Mouse (Mus musculus) embryonic facial prominence, embryonic 13.5 days (tissue): Measurements from ENCODE around the gene Csk. TPM values are rescaled to one million over a fixed set of nuclear protein-coding genes. Genes with fewer than 3 reads are reported as not detected.

Experiments
- ATAC-seq: fragments of 200-750 bp; cut with Nextera tagmentation; 2 replicates; pipeline ENCODE4 v1.8.0; 2017; ENCODE audit warnings: low read depth; ENCODE audit not compliant: insufficient number of reproducible peaks, insufficient read depth, low FRiP score, low TSS enrichment
- H3K27ac ChIP-seq: fragments of 300-500 bp; sonication (generic); 2 replicates; pipeline ENCODE4 v1.5.1; 2015; ENCODE audit warnings: moderate library complexity, mild to moderate bottlenecking, inconsistent platforms
- H3K27me3 ChIP-seq: fragments of 300-500 bp; sonication (generic); 2 replicates; pipeline ENCODE4 v1.6.1; 2015; ENCODE audit warnings: mild to moderate bottlenecking, inconsistent platforms
- H3K36me3 ChIP-seq: fragments of 300-500 bp; sonication (generic); 2 replicates; pipeline ENCODE4 v1.6.1; 2015; ENCODE audit warnings: mild to moderate bottlenecking, inconsistent platforms
- H3K4me1 ChIP-seq: fragments of 300-500 bp; sonication (generic); 2 replicates; pipeline ENCODE4 v1.6.1; 2015; ENCODE audit warnings: inconsistent platforms
- H3K4me2 ChIP-seq: fragments of 300-500 bp; sonication (generic); 2 replicates; pipeline ENCODE4 v1.6.1; 2015; ENCODE audit warnings: moderate library complexity, mild to moderate bottlenecking, inconsistent platforms
- H3K4me3 ChIP-seq: fragments of 300-500 bp; sonication (generic); 2 replicates; pipeline ENCODE4 v1.5.1; 2015; ENCODE audit warnings: mild to moderate bottlenecking, inconsistent platforms
- H3K9ac ChIP-seq: fragments of 300-500 bp; sonication (generic); 2 replicates; pipeline ENCODE4 v1.6.1; 2015; ENCODE audit warnings: mild to moderate bottlenecking, inconsistent platforms
- H3K9me3 ChIP-seq: fragments of 300-500 bp; sonication (generic); 2 replicates; pipeline ENCODE4 v1.6.1; 2016; ENCODE audit warnings: inconsistent platforms
- WGBS: fragments of 180-500 bp; shearing (Covaris S2); methylation state at CpG from one replicate; pipeline ENCODE4 v1.1.7; 2015; ENCODE audit warnings: mixed read lengths; 5-methylcytosine and 5-hydroxymethylcytosine counted together
- polyA plus RNA-seq: library from polyadenylated mRNA; unstranded; fragments of >200 nt; fragmentation: Nextera tagmentation; extraction: Ambion mirVana; gene quantifications from 2 replicates; pipeline ENCODE4 v1.2.1, GENCODE M21; 2015

Gene Csk
- polyA plus RNA-seq, 1 experiment from 2014 or later = 38.0 TPM

DNA sequence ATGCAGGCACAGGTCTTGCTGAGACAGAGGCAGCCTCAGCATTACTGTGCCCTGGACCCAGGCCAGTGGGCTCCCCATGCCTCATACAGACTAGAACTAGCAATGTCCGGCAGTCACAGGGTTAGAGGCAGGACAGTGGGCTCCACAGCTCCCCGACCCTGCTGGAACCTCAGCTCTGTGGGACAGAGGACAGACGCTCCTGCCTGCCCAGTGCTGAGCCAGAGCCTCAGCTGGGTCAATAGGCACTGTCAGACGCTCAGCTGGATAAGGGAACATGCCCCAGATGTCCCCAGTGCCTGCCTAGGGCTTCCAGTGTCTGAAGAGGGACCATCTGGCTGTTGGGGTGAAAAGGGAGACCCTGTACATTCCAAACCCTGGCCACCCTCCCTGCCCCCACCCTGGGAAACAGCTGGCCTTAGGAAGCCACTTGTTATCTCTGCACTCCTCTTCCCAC is 55.5 kb downstream of the Csk start:
- Histone ChIP-seq H3K9ac (no peak overlapping the region), H3K4me2 (no peak overlapping the region), H3K4me1 (no peaks in the 10 kb centered on the region), H3K4me3 (no peak overlapping the region), H3K9me3 (no peaks in the 10 kb centered on the region), H3K36me3 (peaks cover 25% of the 10 kb centered on the region), H3K27ac (no peak overlapping the region), H3K27me3 (no peaks in the 10 kb centered on the region)
- no peak for ATAC-seq
- WGBS = 19% methylated on average over 4 of the region's 4 CpGs

DNA sequence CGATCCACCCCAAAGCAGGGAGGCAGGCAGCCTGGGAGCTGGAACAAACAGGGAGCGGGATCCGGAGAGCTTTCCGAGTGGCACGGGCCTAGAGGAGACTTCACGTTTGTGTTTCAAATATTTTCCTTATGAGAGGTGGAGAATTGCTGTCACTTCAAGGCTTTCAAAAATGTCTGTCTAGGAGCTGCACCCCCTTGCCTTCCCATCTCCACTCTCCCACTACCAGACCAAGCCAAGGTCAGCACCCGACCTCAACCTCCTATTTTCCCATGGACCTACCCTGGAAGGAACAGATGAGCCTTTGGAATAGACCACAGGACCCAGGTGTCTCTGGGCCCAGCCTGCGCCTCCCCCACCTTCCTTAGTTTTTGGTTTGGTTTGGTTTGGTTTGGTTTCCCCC is 56.2 kb downstream of the Csk start:
- H3K4me1 ChIP-seq = no peaks in the 10 kb centered on the region
- ATAC-seq = no peak
- peaks cover 32% of the 10 kb centered on the region for H3K36me3 ChIP-seq
- H3K27me3 ChIP-seq = no peaks in the 10 kb centered on the region
- no peak overlapping the region for H3K27ac ChIP-seq
- 79% methylated on average over 8 of the region's 8 CpGs for WGBS
- H3K9me3 ChIP-seq = no peaks in the 10 kb centered on the region
- H3K4me3 ChIP-seq = no peak overlapping the region
- no peak overlapping the region for H3K9ac ChIP-seq
- H3K4me2 ChIP-seq = no peak overlapping the region

DNA sequence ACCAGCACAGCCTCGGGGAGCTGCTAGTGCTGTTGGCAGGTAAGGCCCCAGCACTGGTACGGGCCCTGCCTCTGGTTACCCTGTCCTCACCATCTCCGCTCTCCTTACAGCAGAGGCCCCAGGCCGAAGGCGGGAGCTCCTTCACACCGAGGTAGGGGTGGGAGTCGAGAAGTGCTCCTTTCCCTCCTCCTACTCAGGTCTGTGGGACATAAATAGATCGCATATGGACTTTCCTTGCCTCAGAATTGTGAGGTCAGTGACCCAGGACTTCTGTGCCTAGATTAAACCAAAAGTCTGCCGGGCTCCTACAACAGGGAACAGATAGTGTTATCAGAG is 59.3 kb downstream of the Csk start:
- no peak for ATAC-seq
- peaks cover 10% of the 10 kb centered on the region for H3K4me1 ChIP-seq
- WGBS = 78% methylated on average over 9 of the region's 9 CpGs

DNA sequence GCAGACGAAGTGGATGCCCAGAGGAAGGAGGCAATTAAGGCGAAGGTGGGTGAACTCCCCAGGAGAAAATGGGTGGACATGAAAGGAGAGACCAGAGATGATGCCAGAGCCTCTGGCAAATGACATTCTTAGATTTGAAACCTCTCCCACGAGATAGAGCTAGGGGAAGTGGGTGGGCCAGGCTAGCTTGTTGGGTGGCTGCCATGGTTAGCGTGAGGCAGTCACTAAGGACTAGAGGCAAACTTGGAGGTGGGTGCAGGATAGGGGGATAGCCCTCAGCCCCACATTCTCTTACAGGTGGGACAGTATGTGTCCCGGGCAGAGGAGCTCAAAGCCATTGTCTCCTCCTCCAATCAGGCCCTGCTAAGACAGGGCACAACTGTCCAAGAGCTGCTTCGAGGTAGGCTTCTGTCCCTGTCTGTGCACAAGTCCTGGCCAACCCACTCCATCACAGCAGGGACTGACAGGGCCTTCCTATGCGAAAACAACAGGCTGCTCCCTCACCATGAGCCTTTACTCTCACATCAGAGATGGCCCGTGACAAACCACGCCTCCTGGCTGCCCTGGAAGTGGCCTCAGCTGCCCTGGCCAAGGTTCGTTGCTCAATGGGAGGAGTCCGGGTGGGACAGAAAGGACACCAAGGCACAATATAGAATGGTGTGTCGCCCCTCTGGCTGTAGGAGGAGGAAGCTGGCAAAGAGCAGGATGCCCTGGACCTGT is 59.8 kb downstream of the Csk start:
- 51% methylated on average over 12 of the region's 12 CpGs for WGBS
- H3K9ac ChIP-seq = 0 out of 2 replicates have a peak overlapping the region, but pooled peaks have one; percentile 16
- ATAC-seq = no peak
- no peaks in the 10 kb centered on the region for H3K9me3 ChIP-seq
- H3K4me1 ChIP-seq = peaks cover 15% of the 10 kb centered on the region
- H3K27me3 ChIP-seq = no peaks in the 10 kb centered on the region
- no peak overlapping the region for H3K4me2 ChIP-seq
- H3K27ac ChIP-seq = no peak overlapping the region
- no peak overlapping the region for H3K4me3 ChIP-seq
- H3K36me3 ChIP-seq = peaks cover 38% of the 10 kb centered on the region

More for the DNA sequence above, 59.3 kb downstream of the Csk start:
- peaks cover 38% of the 10 kb centered on the region for H3K36me3 ChIP-seq
- no peak overlapping the region for H3K27ac ChIP-seq
- H3K4me2 ChIP-seq = no peak overlapping the region
- no peaks in the 10 kb centered on the region for H3K27me3 ChIP-seq
- H3K9me3 ChIP-seq = no peaks in the 10 kb centered on the region
- no peak overlapping the region for H3K4me3 ChIP-seq
- H3K9ac ChIP-seq = 0 out of 2 replicates have a peak overlapping the region, but pooled peaks have one; percentile 16

DNA sequence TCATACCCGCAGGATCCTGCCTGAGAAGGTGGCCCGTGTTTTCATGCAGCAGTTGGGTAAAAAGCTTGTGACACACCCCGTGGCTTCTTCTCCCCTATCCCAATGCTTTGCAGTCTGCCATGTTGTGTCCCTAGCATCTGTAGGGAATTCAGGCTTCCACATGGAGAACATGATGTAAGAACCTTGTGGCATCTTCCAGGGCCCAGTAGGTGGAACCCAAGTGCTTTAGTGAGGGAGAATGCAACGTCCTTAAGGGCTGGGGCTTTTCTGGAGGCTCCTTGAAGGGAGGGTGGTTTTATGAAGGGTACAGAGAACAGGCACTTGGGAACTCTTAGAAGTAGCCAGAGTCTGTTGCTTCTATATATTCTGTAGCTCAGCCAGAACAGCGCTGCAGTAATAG is 62.7 kb downstream of the Csk start:
- 29% methylated on average over 5 of the region's 5 CpGs for WGBS
- no peak overlapping the region; the same call in 1 of the 2 replicates for H3K4me3 ChIP-seq
- no peaks in the 10 kb centered on the region for H3K9me3 ChIP-seq
- H3K9ac ChIP-seq = 0 out of 2 replicates have a peak overlapping the region, but pooled peaks have one; percentile 0
- no peak for ATAC-seq
- no peak overlapping the region for H3K27ac ChIP-seq
- H3K4me2 ChIP-seq = peak overlapping the region; percentile 87; the same call in 1 of the 2 replicates
- peaks cover 53% of the 10 kb centered on the region for H3K36me3 ChIP-seq
- H3K4me1 ChIP-seq = peaks cover 16% of the 10 kb centered on the region
- H3K27me3 ChIP-seq = no peaks in the 10 kb centered on the region

DNA sequence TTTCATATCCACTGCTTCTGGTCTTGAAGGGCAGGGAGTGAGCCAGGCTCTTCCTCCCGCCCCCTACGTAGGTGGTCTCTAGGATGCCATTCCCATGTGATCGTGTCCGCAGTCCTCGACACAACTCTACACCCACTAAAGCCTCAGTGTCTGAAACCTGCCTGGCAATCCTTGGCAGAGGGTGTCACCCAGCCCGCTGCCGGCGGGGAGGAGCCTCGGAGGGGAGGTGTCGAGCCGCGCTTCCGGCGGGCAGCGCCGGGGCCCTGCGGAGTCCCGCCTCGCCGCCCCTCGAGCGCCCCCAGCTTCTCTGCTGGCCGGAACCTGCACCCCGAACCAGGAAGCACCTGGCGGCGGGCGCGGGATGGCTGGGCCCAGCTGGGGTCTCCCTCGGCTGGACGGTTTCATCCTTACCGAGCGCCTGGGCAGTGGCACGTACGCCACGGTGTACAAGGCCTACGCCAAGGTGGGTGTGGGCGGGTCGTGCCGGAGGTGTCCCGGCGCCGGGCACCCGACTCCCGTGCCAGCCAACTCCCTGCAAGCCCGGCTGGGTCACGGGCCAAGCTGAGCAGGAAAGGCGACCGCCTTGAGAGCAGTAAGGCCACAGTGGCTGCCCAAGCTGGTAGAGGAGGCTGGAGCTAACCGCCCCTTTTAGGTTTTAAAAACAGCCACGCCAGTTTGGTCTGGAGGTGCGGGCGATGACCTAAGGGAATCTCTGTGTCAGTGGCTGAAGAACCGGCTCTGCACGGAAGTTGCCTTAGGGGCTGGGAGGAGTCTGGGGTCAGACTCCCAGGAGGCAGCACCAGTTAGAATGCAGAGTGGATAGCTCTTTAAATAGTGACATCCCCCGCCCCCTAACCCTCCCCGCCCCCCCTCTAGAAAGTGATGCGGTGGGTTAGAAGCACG is 64.0 kb downstream of the Csk start, which contains the start of gene Ulk3:
Ulk3 (plus strand) TSS at position 229 of the 903 bp plus-strand sequence.
- peak within 1 kb of the TSS; percentile 77 for H3K27ac ChIP-seq
- peak within 1 kb of the TSS; percentile 81 for H3K9ac ChIP-seq
- H3K9me3 ChIP-seq = no peaks in the 10 kb centered on the region
- H3K27me3 ChIP-seq = no peaks in the 10 kb centered on the region
- peak within 1 kb of the TSS; percentile 87 for H3K4me2 ChIP-seq
- H3K4me3 ChIP-seq = peak within 1 kb of the TSS; percentile 74
- WGBS = under 1% methylated on average over 58 of the region's 58 CpGs
- H3K4me1 ChIP-seq = peaks cover 16% of the 10 kb centered on the region
- ATAC-seq = peak; percentile 74
- H3K36me3 ChIP-seq = peaks cover 51% of the 10 kb centered on the region

DNA sequence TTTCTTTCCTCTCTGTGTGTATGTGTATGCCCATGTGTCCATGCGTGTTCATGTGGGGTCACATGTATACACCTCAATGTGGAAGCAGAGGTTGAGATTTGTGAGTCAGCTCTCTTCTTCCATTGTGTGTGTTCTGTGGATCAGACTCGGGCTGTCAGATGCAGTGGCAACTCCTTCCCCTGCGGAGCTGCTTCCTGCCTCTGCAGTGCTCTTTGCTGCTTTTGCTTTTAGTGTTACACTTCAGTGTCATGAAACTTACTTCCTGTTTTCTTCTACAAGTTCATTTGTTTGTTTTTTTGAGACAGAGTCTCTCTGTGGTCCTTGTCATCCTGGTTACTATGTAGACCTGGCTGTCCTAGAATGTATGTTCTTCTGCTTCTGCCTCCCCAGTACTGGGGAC is 68.4 kb downstream of the Csk start:
- H3K4me2 ChIP-seq = no peak overlapping the region
- no peak for ATAC-seq
- no peak overlapping the region for H3K4me3 ChIP-seq
- peaks cover 6% of the 10 kb centered on the region for H3K4me1 ChIP-seq
- H3K9ac ChIP-seq = no peak overlapping the region
- H3K9me3 ChIP-seq = no peaks in the 10 kb centered on the region
- peaks cover 68% of the 10 kb centered on the region for H3K36me3 ChIP-seq
- WGBS = 81% methylated on average over 3 of the region's 3 CpGs
- H3K27ac ChIP-seq = no peak overlapping the region
- H3K27me3 ChIP-seq = no peaks in the 10 kb centered on the region

DNA sequence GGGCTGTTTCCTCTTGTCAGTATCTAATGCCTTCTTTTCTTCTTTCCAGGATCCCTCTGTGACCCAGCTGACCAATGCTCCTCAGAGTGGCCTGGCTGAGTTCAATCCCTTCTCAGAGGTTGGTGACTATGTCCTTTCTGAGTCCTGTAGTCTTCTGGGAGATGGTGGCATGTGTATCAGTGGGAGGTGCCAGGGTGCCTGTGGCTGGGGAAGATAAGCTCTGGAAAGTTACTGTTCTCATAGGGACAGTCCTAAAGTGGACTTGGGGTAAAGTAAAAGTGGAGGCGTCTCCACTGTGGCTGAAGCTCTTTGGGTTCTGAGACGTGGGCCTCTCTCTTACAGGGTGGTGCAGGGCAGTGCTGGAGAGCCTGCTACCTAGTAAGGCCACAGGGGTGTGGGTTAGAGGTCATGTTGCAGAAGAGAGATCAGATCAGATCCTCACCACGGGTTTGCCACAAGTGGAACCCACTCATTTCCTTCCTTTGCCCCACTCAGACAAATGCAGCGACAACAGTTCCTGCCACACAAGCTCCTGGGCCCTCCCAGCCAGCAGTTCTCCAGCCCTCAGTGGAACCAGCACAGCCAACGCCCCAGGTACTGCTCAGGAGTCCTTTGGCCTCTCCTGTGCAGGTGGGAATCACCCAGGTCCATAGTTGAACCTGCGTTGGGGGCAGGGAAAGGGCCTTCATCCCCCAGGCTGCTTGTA is 76.1 kb downstream of the Csk start:
- H3K27me3 ChIP-seq = no peaks in the 10 kb centered on the region
- H3K4me2 ChIP-seq = no peak overlapping the region
- H3K36me3 ChIP-seq = peaks cover 57% of the 10 kb centered on the region
- WGBS = 75% methylated on average over 6 of the region's 6 CpGs
- no peaks in the 10 kb centered on the region for H3K9me3 ChIP-seq
- no peak for ATAC-seq
- H3K9ac ChIP-seq = no peak overlapping the region
- no peak overlapping the region for H3K4me3 ChIP-seq
- H3K27ac ChIP-seq = no peak overlapping the region
- H3K4me1 ChIP-seq = 0 out of 2 replicates have a peak, but pooled peaks cover 6% of the 10 kb centered on the region

Other genes with a start within 250 kb of the Csk start
- gene Ppcdc, start 213.5 kb downstream of the Csk start, polyA plus RNA-seq = 27.9 and 30.0 TPM in 2 replicates
- 14.8 and 16.4 TPM in 2 replicates for gene Scamp5, start 185.6 kb downstream of the Csk start, polyA plus RNA-seq
- 0.61 and 1.3 TPM in 2 replicates for gene Rpp25, start 149.6 kb downstream of the Csk start, polyA plus RNA-seq
- 473 and 528 TPM in 2 replicates for gene Cox5a, start 132.4 kb downstream of the Csk start, polyA plus RNA-seq
- gene Fam219b, start 116.1 kb downstream of the Csk start, polyA plus RNA-seq = 25.1 and 28.9 TPM in 2 replicates
- 47.1 and 48.8 TPM in 2 replicates for gene Mpi, start 100.9 kb downstream of the Csk start, polyA plus RNA-seq
- 54.2 and 61.7 TPM in 2 replicates for gene Scamp2, start 92.7 kb downstream of the Csk start, polyA plus RNA-seq
- gene Ulk3, start 64.2 kb downstream of the Csk start, polyA plus RNA-seq = 20.3 and 26.9 TPM in 2 replicates
- not detected in 2 replicates for gene Cplx3, start 47.4 kb downstream of the Csk start, polyA plus RNA-seq
- not detected in 2 replicates for gene Lman1l, start 32.9 kb downstream of the Csk start, polyA plus RNA-seq
- gene Cyp1a2, start 30.1 kb upstream of the Csk start, polyA plus RNA-seq = not detected in 2 replicates
- not detected in 2 replicates for gene Cyp1a1, start 34.3 kb upstream of the Csk start, polyA plus RNA-seq
- 34.2 and 35.0 TPM in 2 replicates for gene Edc3, start 54.9 kb upstream of the Csk start, polyA plus RNA-seq
- 71.7 and 74.5 TPM in 2 replicates for gene Clk3, start 112.2 kb upstream of the Csk start, polyA plus RNA-seq
- 6.7 and 6.8 TPM in 2 replicates for gene Arid3b, start 183.2 kb upstream of the Csk start, polyA plus RNA-seq